Comparison of ENCODE assay signal across 13 mouse cellular contexts in the genomic region with DNA sequence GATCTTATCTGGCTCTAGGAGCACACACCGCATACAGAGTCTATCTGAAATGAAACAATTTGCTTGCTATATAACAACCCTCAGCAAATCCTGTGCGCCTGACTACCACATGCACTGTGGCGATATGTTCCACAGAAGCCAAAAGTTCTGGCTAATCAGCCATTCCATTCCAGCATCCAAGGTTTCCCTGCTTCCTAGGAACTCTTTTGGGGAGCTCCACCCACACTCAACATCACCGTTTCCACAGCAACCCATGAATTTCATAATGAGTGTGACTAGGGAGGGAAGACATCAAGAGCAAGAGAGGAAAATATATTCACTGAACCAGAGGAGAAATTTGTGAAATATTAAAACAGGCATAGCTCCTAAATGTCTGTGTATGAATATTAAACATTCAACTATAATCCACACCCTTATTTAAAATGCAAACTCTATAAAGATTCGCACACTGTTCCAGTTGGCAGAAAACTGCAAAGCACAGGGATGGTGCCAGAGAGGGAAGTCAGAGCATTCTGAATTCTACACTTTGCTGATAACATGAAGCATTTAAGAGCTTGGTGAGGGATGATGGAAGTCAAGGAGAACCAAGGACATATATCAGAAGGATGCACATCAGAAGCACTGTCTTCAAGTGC.
A peak's percentile ranks its signal among the peaks of the same experiment; 100 is the strongest.
DNase-seq lines count a peak whose midpoint lies in the region; ATAC-seq lines count a peak whose summit lies in the region.
"Had no signal": no experiment of that assay in that cellular context is flagged by ENCODE, and none has a peak within 500 bp of the region (broad histone marks: within the 10 kb centered on the region; RNA-seq: fewer than 3 reads in every experiment).

No protein-coding gene starts in this region.

- 88% methylated on average over 5 of the region's 5 CpGs for WGBS in forebrain, embryonic 13.5 days
- 95% methylated on average over 5 of the region's 5 CpGs for WGBS in forebrain, embryonic 12.5 days

- H3K9me3 ChIP-seq in forebrain, embryonic 13.5 days (replicated peaks): no peaks in the 10 kb centered on the region
- no peaks in the 10 kb centered on the region for H3K9me3 ChIP-seq in forebrain, embryonic 12.5 days

- peak; percentile 64; the same call in 1 of the 2 replicates for ATAC-seq in forebrain, embryonic 13.5 days
- ATAC-seq in forebrain, embryonic 12.5 days (ENCODE audit: low FRiP score): no peak
- ATAC-seq: activated CD4-positive, CD25-positive, alpha-beta regulatory T cell, adult 4 months had no signal

- no peaks in the 10 kb centered on the region for H3K27me3 ChIP-seq in forebrain, embryonic 13.5 days
- no peaks in the 10 kb centered on the region for H3K27me3 ChIP-seq in forebrain, embryonic 12.5 days

- peak; percentile 12 for DNase-seq in NIH3T3 (ENCODE audit: low read depth)
- peak; percentile 78 to 87 for DNase-seq in layer of hippocampus, adult 18-20 months (ENCODE audit: low spot score in 2 of 2)
- DNase-seq in left cerebral cortex, postnatal 36 days (ENCODE audit: low spot score in 2 of 2): peak; percentile 51 to 58
- no peak for DNase-seq in kidney, postnatal 10 days
- no peak for DNase-seq in embryo, embryonic 10 days (ENCODE audit: low spot score)
- no peak for DNase-seq in gastrocnemius, adult 18-20 months (ENCODE audit: low spot score)
- DNase-seq: heart, adult 2 months; kidney, postnatal 36 days; lung, postnatal 10 days had no signal

- H3K27ac ChIP-seq in forebrain, embryonic 13.5 days: no peak overlapping the region
- H3K27ac ChIP-seq in forebrain, embryonic 12.5 days: no peak overlapping the region
- H3K27ac ChIP-seq: heart, adult 2 months had no signal

- no peaks in the 10 kb centered on the region for H3K4me1 ChIP-seq in forebrain, embryonic 13.5 days
- no peaks in the 10 kb centered on the region for H3K4me1 ChIP-seq in forebrain, embryonic 12.5 days

- no peaks in the 10 kb centered on the region for H3K36me3 ChIP-seq in forebrain, embryonic 13.5 days (ENCODE audit: poor library complexity, severe bottlenecking)
- H3K36me3 ChIP-seq in forebrain, embryonic 12.5 days (replicated peaks): no peaks in the 10 kb centered on the region

- H3K4me2 ChIP-seq in forebrain, embryonic 13.5 days: no peak overlapping the region
- no peak overlapping the region for H3K4me2 ChIP-seq in forebrain, embryonic 12.5 days
- H3K4me2 ChIP-seq: liver, embryonic 11.5 days had no signal

- intact Hi-C loops in left cerebral cortex, postnatal 36 days (cut with DNase I): no loop called here

- H3K4me3 ChIP-seq in forebrain, embryonic 13.5 days: no peak overlapping the region
- H3K4me3 ChIP-seq in forebrain, embryonic 12.5 days (replicated peaks): no peak overlapping the region
- H3K4me3 ChIP-seq: heart, adult 2 months had no signal

- H3K9ac ChIP-seq in forebrain, embryonic 13.5 days: no peak overlapping the region
- H3K9ac ChIP-seq in forebrain, embryonic 12.5 days: no peak overlapping the region

Comparison
In these comparisons a context has a peak if more than half of its experiments do, and no peak if none do; other contexts are left out.
1. DNase-seq: peak in NIH3T3 (single experiment), layer of hippocampus, adult 18-20 months (2 of 2) and left cerebral cortex, postnatal 36 days (2 of 2); none in kidney, postnatal 10 days (single experiment), embryo, embryonic 10 days (single experiment) and gastrocnemius, adult 18-20 months (single experiment).